Mouse (Mus musculus): ENCODE measurements around the gene Usp21.

- no peak for TF ChIP-seq CTCF (IDR thresholded peaks at IDR 0.05 in 2 of 3, conservative IDR thresholded peaks at IDR 0.05 in 1 of 3; ENCODE audit: control insufficient read depth in 1 of 3, insufficient read depth in 1 of 3, low read depth in 2 of 3, low read length in 3 of 3, poor library complexity in 1 of 3, severe bottlenecking in 1 of 3)
- no peak for TF ChIP-seq HCFC1 (IDR thresholded peaks at IDR 0.05; ENCODE audit: low read depth, low read length)
- no peak for TF ChIP-seq RCOR1 (IDR thresholded peaks at IDR 0.05; ENCODE audit: low read depth, low read length)
- no peak for TF ChIP-seq EP300 (IDR thresholded peaks at IDR 0.05; ENCODE audit: low read depth in 1 of 2, low read length in 2 of 2)
- TF ChIP-seq GATA1 (IDR thresholded peaks at IDR 0.05; ENCODE audit: low read depth, low read length), result no peak
- no peak for TF ChIP-seq USF2 (IDR thresholded peaks at IDR 0.05; ENCODE audit: borderline replicate concordance in 1 of 2, insufficient read depth in 1 of 2, low read depth in 1 of 2, low read length in 2 of 2)
These were observed 32.4 kb upstream of the Usp21 start for GRCm38 (mm10) chr1:171320151-171320550.
